Mouse (Mus musculus): Measurements from ENCODE around the gene Raet1d. TPM values are rescaled to one million over a fixed set of nuclear protein-coding genes. Genes with fewer than 3 reads are reported as not detected.
"Not testable (repeated sequence)": the region's sequence is repeated elsewhere in the genome, so short reads cannot be mapped to it uniquely, and the experiment has no call there.

The Raet1d gene
- polyA plus RNA-seq, 1 experiment from 2014 or later: 26.9 TPM

- H3K36me3 ChIP-seq (replicated peaks; ENCODE audit: control insufficient read depth, insufficient read depth, low read depth, low read length); H3K4me1 ChIP-seq (ENCODE audit: control insufficient read depth, insufficient read depth, low read length); ATAC-seq (replicated peaks; ENCODE audit: insufficient number of reproducible peaks, low FRiP score, low TSS enrichment, low read depth); H3K4me2 ChIP-seq (ENCODE audit: low read depth, low read length); DNase-seq (ENCODE audit: low spot score); H3K9me3 ChIP-seq (replicated peaks; ENCODE audit: control insufficient read depth, low read length); H3K4me3 ChIP-seq (ENCODE audit: low read depth, low read length); H3K27ac ChIP-seq (replicated peaks; ENCODE audit: low read depth, low read length); H3K27me3 ChIP-seq (ENCODE audit: control insufficient read depth, insufficient read depth, low read length); H3K9ac ChIP-seq (replicated peaks; ENCODE audit: low read length): not testable (repeated sequence)
- 89% methylated on average over 2 of the region's 2 CpGs for WGBS
Observed at GRCm38 (mm10) chr10:22362466-22362865, 2.1 kb downstream of the Raet1d start.

- DNase-seq (ENCODE audit: low spot score); H3K4me1 ChIP-seq (ENCODE audit: control insufficient read depth, insufficient read depth, low read length); H3K9ac ChIP-seq (replicated peaks; ENCODE audit: low read length); H3K27me3 ChIP-seq (ENCODE audit: control insufficient read depth, insufficient read depth, low read length); H3K36me3 ChIP-seq (replicated peaks; ENCODE audit: control insufficient read depth, insufficient read depth, low read depth, low read length); H3K27ac ChIP-seq (replicated peaks; ENCODE audit: low read depth, low read length); ATAC-seq (replicated peaks; ENCODE audit: insufficient number of reproducible peaks, low FRiP score, low TSS enrichment, low read depth); H3K4me2 ChIP-seq (ENCODE audit: low read depth, low read length); H3K4me3 ChIP-seq (ENCODE audit: low read depth, low read length); H3K9me3 ChIP-seq (replicated peaks; ENCODE audit: control insufficient read depth, low read length): not testable (repeated sequence)
- 85% methylated on average over 2 of the region's 2 CpGs for WGBS
Observed at GRCm38 (mm10) chr10:22364915-22365314, 4.6 kb downstream of the Raet1d start.

- H3K36me3 ChIP-seq (replicated peaks; ENCODE audit: control insufficient read depth, insufficient read depth, low read depth, low read length); H3K9ac ChIP-seq (replicated peaks; ENCODE audit: low read length); H3K4me3 ChIP-seq (ENCODE audit: low read depth, low read length); H3K4me2 ChIP-seq (ENCODE audit: low read depth, low read length); H3K4me1 ChIP-seq (ENCODE audit: control insufficient read depth, insufficient read depth, low read length); H3K27me3 ChIP-seq (ENCODE audit: control insufficient read depth, insufficient read depth, low read length); H3K27ac ChIP-seq (replicated peaks; ENCODE audit: low read depth, low read length); H3K9me3 ChIP-seq (replicated peaks; ENCODE audit: control insufficient read depth, low read length): not testable (repeated sequence)
- 0% methylated on average over 5 of the region's 10 CpGs for WGBS
- ATAC-seq (replicated peaks; ENCODE audit: insufficient number of reproducible peaks, low FRiP score, low TSS enrichment, low read depth) (peak; percentile 70; the same call in 1 of the 2 replicates), DNase-seq (ENCODE audit: low spot score) (peak; percentile 1)
Observed at GRCm38 (mm10) chr10:22381226-22381625, 20.9 kb downstream of the Raet1d start.

GRCm38 (mm10) chr10:22390146-22390545 lies 29.8 kb downstream of the Raet1d start:
- H3K4me3 ChIP-seq (ENCODE audit: low read depth, low read length); H3K4me1 ChIP-seq (ENCODE audit: control insufficient read depth, insufficient read depth, low read length); H3K27ac ChIP-seq (replicated peaks; ENCODE audit: low read depth, low read length); ATAC-seq (replicated peaks; ENCODE audit: insufficient number of reproducible peaks, low FRiP score, low TSS enrichment, low read depth); H3K9me3 ChIP-seq (replicated peaks; ENCODE audit: control insufficient read depth, low read length); H3K4me2 ChIP-seq (ENCODE audit: low read depth, low read length); H3K9ac ChIP-seq (replicated peaks; ENCODE audit: low read length); DNase-seq (ENCODE audit: low spot score); H3K36me3 ChIP-seq (replicated peaks; ENCODE audit: control insufficient read depth, insufficient read depth, low read depth, low read length); H3K27me3 ChIP-seq (ENCODE audit: control insufficient read depth, insufficient read depth, low read length): not testable (repeated sequence)
- WGBS: 82% methylated on average over 7 of the region's 7 CpGs

GRCm38 (mm10) chr10:22391616-22392015 lies 31.3 kb downstream of the Raet1d start:
- not testable (repeated sequence) for H3K27ac ChIP-seq (replicated peaks; ENCODE audit: low read depth, low read length); H3K9me3 ChIP-seq (replicated peaks; ENCODE audit: control insufficient read depth, low read length); H3K4me1 ChIP-seq (ENCODE audit: control insufficient read depth, insufficient read depth, low read length); DNase-seq (ENCODE audit: low spot score); H3K4me3 ChIP-seq (ENCODE audit: low read depth, low read length); H3K4me2 ChIP-seq (ENCODE audit: low read depth, low read length); H3K36me3 ChIP-seq (replicated peaks; ENCODE audit: control insufficient read depth, insufficient read depth, low read depth, low read length); H3K27me3 ChIP-seq (ENCODE audit: control insufficient read depth, insufficient read depth, low read length); H3K9ac ChIP-seq (replicated peaks; ENCODE audit: low read length); ATAC-seq (replicated peaks; ENCODE audit: insufficient number of reproducible peaks, low FRiP score, low TSS enrichment, low read depth)
- 75% methylated on average over 2 of the region's 5 CpGs for WGBS

- H3K4me2 ChIP-seq (ENCODE audit: low read depth, low read length); H3K9me3 ChIP-seq (replicated peaks; ENCODE audit: control insufficient read depth, low read length); H3K36me3 ChIP-seq (replicated peaks; ENCODE audit: control insufficient read depth, insufficient read depth, low read depth, low read length); DNase-seq (ENCODE audit: low spot score); H3K27me3 ChIP-seq (ENCODE audit: control insufficient read depth, insufficient read depth, low read length); H3K4me1 ChIP-seq (ENCODE audit: control insufficient read depth, insufficient read depth, low read length); H3K4me3 ChIP-seq (ENCODE audit: low read depth, low read length); H3K27ac ChIP-seq (replicated peaks; ENCODE audit: low read depth, low read length); ATAC-seq (replicated peaks; ENCODE audit: insufficient number of reproducible peaks, low FRiP score, low TSS enrichment, low read depth); H3K9ac ChIP-seq (replicated peaks; ENCODE audit: low read length): not testable (repeated sequence)
- no CpG with 5 or more reads among the region's 2 CpGs for WGBS
Observed at GRCm38 (mm10) chr10:22393028-22393824, 32.9 kb downstream of the Raet1d start.

GRCm38 (mm10) chr10:22396680-22397079 lies 36.3 kb downstream of the Raet1d start:
- not testable (repeated sequence) for H3K27ac ChIP-seq (replicated peaks; ENCODE audit: low read depth, low read length); DNase-seq (ENCODE audit: low spot score)

GRCm38 (mm10) chr10:22402225-22402917 lies 42.0 kb downstream of the Raet1d start:
- DNase-seq (ENCODE audit: low spot score): peak; percentile 80
- not testable (repeated sequence) for H3K9ac ChIP-seq (replicated peaks; ENCODE audit: low read length); H3K4me2 ChIP-seq (ENCODE audit: low read depth, low read length); H3K9me3 ChIP-seq (replicated peaks; ENCODE audit: control insufficient read depth, low read length); H3K36me3 ChIP-seq (replicated peaks; ENCODE audit: control insufficient read depth, insufficient read depth, low read depth, low read length); H3K27ac ChIP-seq (replicated peaks; ENCODE audit: low read depth, low read length); H3K4me1 ChIP-seq (ENCODE audit: control insufficient read depth, insufficient read depth, low read length); H3K4me3 ChIP-seq (ENCODE audit: low read depth, low read length); H3K27me3 ChIP-seq (ENCODE audit: control insufficient read depth, insufficient read depth, low read length)
- 8% methylated on average over 9 of the region's 11 CpGs for WGBS
- peak; percentile 56 for ATAC-seq (replicated peaks; ENCODE audit: insufficient number of reproducible peaks, low FRiP score, low TSS enrichment, low read depth)

More at GRCm38 (mm10) chr10:22396680-22397079, 36.3 kb downstream of the Raet1d start:
- H3K9me3 ChIP-seq (replicated peaks; ENCODE audit: control insufficient read depth, low read length); H3K9ac ChIP-seq (replicated peaks; ENCODE audit: low read length); H3K27me3 ChIP-seq (ENCODE audit: control insufficient read depth, insufficient read depth, low read length); H3K4me1 ChIP-seq (ENCODE audit: control insufficient read depth, insufficient read depth, low read length); ATAC-seq (replicated peaks; ENCODE audit: insufficient number of reproducible peaks, low FRiP score, low TSS enrichment, low read depth); H3K4me3 ChIP-seq (ENCODE audit: low read depth, low read length); H3K36me3 ChIP-seq (replicated peaks; ENCODE audit: control insufficient read depth, insufficient read depth, low read depth, low read length); H3K4me2 ChIP-seq (ENCODE audit: low read depth, low read length): not testable (repeated sequence)
- 11% methylated on average over 1 of the region's 1 CpGs for WGBS
